Mouse (Mus musculus): ENCODE results near the gene Med16. TPM values are rescaled to one million over a fixed set of nuclear protein-coding genes. Genes with fewer than 3 reads are reported as not detected.
A peak's percentile ranks its signal among the peaks of the same experiment; 100 is the strongest.

The Med16 gene
- total and polyA plus RNA-seq, 3 experiments = 10.2 to 22.8 (median 12.1) TPM

- Histone ChIP-seq H3K79me2 (replicated peaks; ENCODE audit: control insufficient read depth, extremely low read depth, insufficient read depth, poor library complexity, severe bottlenecking) (no peaks in the 10 kb centered on the region), H3K27ac (ENCODE audit: insufficient read depth, low read depth) (no peak overlapping the region), H3K9me3 (replicated peaks; ENCODE audit: low read length) (no peaks in the 10 kb centered on the region), H3K27me3 (replicated peaks) (no peaks in the 10 kb centered on the region), H3K36me3 (replicated peaks in 1 of 2; ENCODE audit: control insufficient read depth in 1 of 2, insufficient read depth in 1 of 2, low read length in 1 of 2) (no peaks in the 10 kb centered on the region), H3K4me3 (replicated peaks in 1 of 3; ENCODE audit: low read depth in 2 of 3, low read length in 2 of 3, poor library complexity in 1 of 3) (no peak overlapping the region), H3K4me2 (ENCODE audit: insufficient read depth, low read depth, poor library complexity, severe bottlenecking) (no peak overlapping the region; the same call in 1 of the 2 replicates), H3K4me1 (ENCODE audit: control insufficient read depth in 1 of 2, insufficient read depth in 2 of 2) (peaks cover 20 to 40% of the 10 kb centered on the region in 2 experiments), H3K9ac (ENCODE audit: insufficient read depth, low read depth) (no peak overlapping the region)
- dilution Hi-C loops (cut with MboI; ENCODE audit: extremely low pct_ligation_motif_present, extremely low pct_unique_long_range_greater_than_20kb, low sequenced_read_pairs) = no loop called here
- peak; percentile 43 for DNase-seq (ENCODE audit: extremely low read depth)
- TF ChIP-seq MXI1 (IDR thresholded peaks at IDR 0.05; ENCODE audit: low read depth, low read length) = 0 out of 2 replicates have a peak, but pooled peaks have one; percentile 28
- no peak for TF ChIP-seq KAT2A (IDR thresholded peaks at IDR 0.05; ENCODE audit: insufficient replicate concordance, low read length)
- TF ChIP-seq MAX (IDR thresholded peaks at IDR 0.05; ENCODE audit: low read length) = peak; percentile 46; the same call in 1 of the 2 replicates
- peak; percentile 63 for TF ChIP-seq CHD2 (IDR thresholded peaks at IDR 0.05; ENCODE audit: low read length)
- in situ Hi-C loops (cut with MboI; ENCODE audit: low pct_ligation_motif_present, low pct_unique_long_range_greater_than_20kb, low sequenced_read_pairs) = no loop called here
Observed at GRCm38 (mm10) chr10:79877174-79877573, 31.5 kb downstream of the Med16 start.

- in situ Hi-C loops (cut with MboI; ENCODE audit: low pct_ligation_motif_present, low pct_unique_long_range_greater_than_20kb, low sequenced_read_pairs) (no loop called here), dilution Hi-C loops (cut with MboI; ENCODE audit: extremely low pct_ligation_motif_present, extremely low pct_unique_long_range_greater_than_20kb, low sequenced_read_pairs) (no loop called here)
- no peaks in the 10 kb centered on the region for H3K79me2 ChIP-seq (replicated peaks; ENCODE audit: control insufficient read depth, extremely low read depth, insufficient read depth, poor library complexity, severe bottlenecking)
- DNase-seq (ENCODE audit: extremely low read depth) = no peak
- H3K4me3 ChIP-seq (replicated peaks in 1 of 3; ENCODE audit: low read depth in 2 of 3, low read length in 2 of 3, poor library complexity in 1 of 3) = no peak within 1 kb of the TSS
- H3K27ac ChIP-seq (ENCODE audit: insufficient read depth, low read depth) = no peak within 1 kb of the TSS
- peak within 1 kb of the TSS; percentile 59 for H3K4me2 ChIP-seq (ENCODE audit: insufficient read depth, low read depth, poor library complexity, severe bottlenecking)
- TF ChIP-seq RCOR1 (conservative IDR thresholded peaks at IDR 0.05; ENCODE audit: low read depth, low read length) = no peak
- TF ChIP-seq MAZ (IDR thresholded peaks at IDR 0.05; ENCODE audit: low read depth, low read length) = no peak
- TF ChIP-seq PAX5 (IDR thresholded peaks at IDR 0.05; ENCODE audit: low read length) = no peak
- no peak for TF ChIP-seq CTCF (conservative IDR thresholded peaks at IDR 0.05 in 1 of 2, IDR thresholded peaks at IDR 0.05 in 1 of 2; ENCODE audit: low read depth in 2 of 2, low read length in 2 of 2)
- TF ChIP-seq JUND (conservative IDR thresholded peaks at IDR 0.05; ENCODE audit: low read depth, low read length) = no peak
- no peak for TF ChIP-seq USF1 (IDR thresholded peaks at IDR 0.05; ENCODE audit: low read depth, low read length)
- no peak for TF ChIP-seq GABPA (IDR thresholded peaks at IDR 0.05; ENCODE audit: insufficient replicate concordance, low read depth, low read length)
- no peak for TF ChIP-seq RAD21 (IDR thresholded peaks at IDR 0.05; ENCODE audit: low read depth, low read length)
- no peak for TF ChIP-seq USF2 (conservative IDR thresholded peaks at IDR 0.05; ENCODE audit: low read depth, low read length)
- TF ChIP-seq MEF2A (IDR thresholded peaks at IDR 0.05; ENCODE audit: borderline replicate concordance, low read depth, low read length) = no peak
- TF ChIP-seq ZMIZ1 (IDR thresholded peaks at IDR 0.05; ENCODE audit: low read depth, low read length) = no peak
- no peak for TF ChIP-seq UBTF (IDR thresholded peaks at IDR 0.05; ENCODE audit: low read depth, low read length)
- no peak for TF ChIP-seq MAFK (IDR thresholded peaks at IDR 0.05; ENCODE audit: insufficient replicate concordance, low read length)
- no peak for TF ChIP-seq IRF4 (IDR thresholded peaks at IDR 0.05; ENCODE audit: low read depth, low read length)
- no peak for TF ChIP-seq EP300 (IDR thresholded peaks at IDR 0.05; ENCODE audit: low read length)
- no peak for TF ChIP-seq SMC3 (IDR thresholded peaks at IDR 0.05; ENCODE audit: low read depth, low read length)
- no peak for TF ChIP-seq ZNF384 (IDR thresholded peaks at IDR 0.05; ENCODE audit: low read depth, low read length)
- TF ChIP-seq ELF1 (IDR thresholded peaks at IDR 0.05; ENCODE audit: low read depth, low read length) = no peak
- H3K9ac ChIP-seq (ENCODE audit: insufficient read depth, low read depth) = no peak within 1 kb of the TSS
- no peaks in the 10 kb centered on the region for H3K9me3 ChIP-seq (replicated peaks; ENCODE audit: low read length)
- peaks cover 10 to 24% of the 10 kb centered on the region in 2 experiments for H3K4me1 ChIP-seq (ENCODE audit: control insufficient read depth in 1 of 2, insufficient read depth in 2 of 2)
- no peaks in the 10 kb centered on the region for H3K27me3 ChIP-seq (replicated peaks)
- H3K36me3 ChIP-seq (replicated peaks in 1 of 2; ENCODE audit: control insufficient read depth in 1 of 2, insufficient read depth in 1 of 2, low read length in 1 of 2) = no peaks in the 10 kb centered on the region
Observed at GRCm38 (mm10) chr10:79874290-79874862, 34.3 kb downstream of the Med16 start, which contains the start of the genes Prtn3 and Plppr3. TSS of gene Prtn3 (plus strand) at chr10:79874476. TSS of gene Plppr3 (minus strand) at chr10:79874634.
